Mouse (Mus musculus): ENCODE measurements around the gene Daglb.

GRCm38 (mm10) chr5:143517005-143517404 lies 52.6 kb downstream of the Daglb start:
- no peak for TF ChIP-seq POLR2A (IDR thresholded peaks at IDR 0.05; ENCODE audit: control insufficient read depth, low read depth, low read length)
- no peak for TF ChIP-seq CTCF (IDR thresholded peaks at IDR 0.05; ENCODE audit: control insufficient read depth, insufficient read depth, insufficient replicate concordance, low read depth, low read length)
